Mouse (Mus musculus): ENCODE results near the gene Itpr3.

The Itpr3 gene

DNA sequence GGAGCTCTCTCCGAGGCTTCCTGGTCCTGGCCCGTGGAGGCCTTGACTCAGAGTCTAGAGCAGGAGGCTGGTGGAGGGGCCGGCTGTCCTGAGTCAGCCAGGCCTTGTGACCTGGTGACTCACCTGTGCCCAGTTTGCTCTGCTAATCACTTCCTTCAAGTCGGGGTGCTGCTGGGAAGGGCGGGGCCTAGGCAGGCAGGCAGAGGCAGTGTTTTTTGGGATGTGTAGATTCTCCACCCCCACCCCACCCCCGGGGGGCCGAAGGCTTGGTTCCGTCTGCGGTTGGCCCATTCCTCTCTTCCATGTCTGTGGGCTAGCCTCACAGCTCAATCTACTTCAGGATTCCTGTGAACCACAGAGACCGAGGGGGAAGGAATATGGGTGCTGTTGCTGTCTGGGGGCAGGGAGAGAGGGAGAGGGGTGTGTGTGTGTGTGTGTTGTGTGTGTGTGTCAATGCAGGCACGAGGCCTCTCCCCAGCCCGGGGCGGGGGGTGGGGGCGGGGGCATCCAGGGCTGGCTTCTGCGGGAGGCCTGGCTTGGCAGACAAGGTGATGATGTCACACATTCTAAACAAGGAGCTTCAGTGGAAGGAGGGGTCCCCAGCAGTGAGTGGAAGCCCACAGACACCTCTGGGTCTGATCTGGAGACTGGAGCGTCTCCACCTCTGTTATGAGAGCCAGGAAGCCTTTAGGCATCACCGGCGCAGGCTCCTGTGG lies 18.6 kb upstream of the Itpr3 start:
- no peak for DNase-seq (ENCODE audit: low read depth, low spot score)

DNA sequence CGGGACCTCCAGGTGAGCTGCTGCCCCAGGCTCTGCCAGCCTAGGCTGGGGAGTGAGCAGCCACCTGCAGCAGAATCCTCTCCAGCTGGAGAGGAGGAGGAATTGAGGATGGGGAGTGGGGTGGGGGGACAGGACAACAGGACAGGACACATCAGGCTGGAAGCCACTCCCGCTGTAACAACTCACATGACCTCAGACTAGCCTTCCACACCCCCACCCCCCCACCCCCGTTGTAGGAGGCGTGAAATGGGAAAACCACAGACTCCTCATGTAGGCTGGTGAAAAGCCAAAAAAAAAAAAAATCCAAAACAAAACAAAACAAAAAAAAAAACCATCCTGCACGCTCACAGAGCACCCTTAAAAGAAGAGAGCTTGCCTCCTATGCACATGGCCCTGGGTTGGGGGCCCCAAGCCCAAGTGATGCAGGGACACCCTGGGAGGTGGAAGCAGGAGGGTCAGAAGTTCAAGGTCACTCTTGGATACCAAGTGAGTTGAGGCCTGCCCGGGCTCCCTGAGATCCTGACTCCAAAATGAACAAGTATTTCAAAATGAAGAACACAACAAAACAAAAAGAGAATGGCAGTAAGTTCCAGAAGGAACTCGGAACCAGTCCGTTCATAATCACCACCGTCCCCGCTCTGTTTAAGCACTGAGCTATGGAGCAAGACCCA lies 17.5 kb upstream of the Itpr3 start:
- no peak for DNase-seq (ENCODE audit: low read depth, low spot score)

- DNase-seq (ENCODE audit: low read depth, low spot score) = peak; percentile 37
These were observed 16.6 kb upstream of the Itpr3 start for GRCm38 (mm10) chr17:27040304-27041045.

DNA sequence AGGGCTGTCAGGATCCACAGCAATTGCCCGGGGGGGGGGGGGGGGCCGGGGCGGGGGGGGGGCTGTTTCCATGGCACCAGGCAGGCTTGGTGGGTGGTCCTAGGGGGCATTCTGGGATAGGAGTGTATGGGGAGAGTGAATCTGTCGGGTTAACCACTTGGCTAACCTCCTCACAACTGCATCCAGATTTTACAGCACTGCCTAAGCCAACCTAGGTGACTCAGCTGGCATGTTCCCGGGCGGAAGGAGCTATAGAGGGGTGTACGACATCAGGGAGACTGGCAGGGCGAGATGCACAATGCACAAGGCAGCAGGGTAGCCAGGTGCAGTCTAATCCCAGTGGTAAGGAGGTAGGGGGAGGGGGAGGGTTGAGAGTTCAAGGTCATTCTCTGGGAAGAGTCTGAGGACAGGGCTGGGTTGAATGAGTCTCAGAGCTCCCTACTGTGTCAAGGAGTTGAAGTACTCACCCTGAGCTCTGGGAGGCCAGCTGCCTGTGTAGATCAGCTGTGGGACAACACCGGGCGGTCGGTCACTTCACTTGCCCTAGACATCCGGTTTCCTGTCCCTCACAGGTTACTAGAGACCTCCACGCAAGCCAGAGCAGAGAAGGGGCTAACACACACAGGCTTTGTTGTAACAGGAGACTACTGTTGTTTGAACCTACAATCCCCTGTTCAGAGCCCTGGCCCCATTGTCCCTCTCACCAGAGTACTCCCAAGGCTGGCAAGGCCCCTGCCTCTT lies 15.9 kb upstream of the Itpr3 start:
- DNase-seq (ENCODE audit: low read depth, low spot score) = no peak

- DNase-seq (ENCODE audit: low read depth, low spot score) = no peak
These were observed 15.4 kb upstream of the Itpr3 start for GRCm38 (mm10) chr17:27041787-27042055.

DNA sequence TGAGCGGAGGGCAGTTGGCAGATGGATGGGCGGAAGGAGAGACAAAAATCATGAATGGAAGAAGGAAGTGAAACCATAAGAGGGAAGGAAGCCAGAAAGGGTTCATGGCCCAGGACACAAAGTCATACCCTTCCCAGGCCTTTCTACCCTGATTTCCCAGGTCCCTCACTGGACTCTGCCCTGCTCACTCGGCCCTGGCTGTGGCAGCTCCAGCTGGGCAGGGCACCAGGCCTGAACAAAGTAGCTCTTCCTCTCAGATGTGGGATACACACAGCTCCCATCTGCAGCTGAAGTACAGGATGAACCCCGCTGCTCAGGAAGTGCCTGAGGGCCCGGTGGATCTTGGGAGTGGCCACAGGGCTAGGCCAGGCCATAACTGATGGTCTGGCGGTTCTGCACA lies 14.3 kb upstream of the Itpr3 start:
- DNase-seq (ENCODE audit: low read depth, low spot score) = no peak

DNA sequence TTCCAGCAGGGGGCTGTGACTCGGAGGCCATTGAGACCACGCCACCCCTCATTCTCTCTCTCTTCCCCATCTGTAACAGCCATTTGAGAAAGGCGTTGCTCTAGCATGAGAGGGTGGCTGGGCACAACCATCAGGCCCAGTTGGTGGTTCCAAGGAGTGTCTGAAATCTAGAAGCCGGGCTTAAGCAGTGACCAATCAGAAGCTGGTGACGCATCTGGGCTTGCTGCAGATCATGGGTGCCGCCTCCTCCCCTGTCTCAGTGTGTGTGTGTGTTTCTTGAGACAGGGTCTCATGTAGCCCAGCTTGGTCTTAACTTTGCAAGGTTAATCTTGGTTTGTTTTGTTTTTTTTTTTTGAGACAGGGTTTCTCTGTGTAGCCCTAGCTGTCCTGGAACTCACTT lies 11.9 kb upstream of the Itpr3 start:
- DNase-seq (ENCODE audit: low read depth, low spot score) = no peak

- DNase-seq (ENCODE audit: low read depth, low spot score) = peak; percentile 42
These were observed 9.2 kb upstream of the Itpr3 start for GRCm38 (mm10) chr17:27047762-27048444.

GRCm38 (mm10) chr17:27048445-27049239 lies 8.5 kb upstream of the Itpr3 start:
- DNase-seq (ENCODE audit: low read depth, low spot score) = no peak

GRCm38 (mm10) chr17:27050853-27051252 lies 6.3 kb upstream of the Itpr3 start:
- no peak for DNase-seq (ENCODE audit: low read depth, low spot score)

GRCm38 (mm10) chr17:27051514-27051913 lies 5.6 kb upstream of the Itpr3 start:
- peak; percentile 74 for DNase-seq (ENCODE audit: low read depth, low spot score)

DNA sequence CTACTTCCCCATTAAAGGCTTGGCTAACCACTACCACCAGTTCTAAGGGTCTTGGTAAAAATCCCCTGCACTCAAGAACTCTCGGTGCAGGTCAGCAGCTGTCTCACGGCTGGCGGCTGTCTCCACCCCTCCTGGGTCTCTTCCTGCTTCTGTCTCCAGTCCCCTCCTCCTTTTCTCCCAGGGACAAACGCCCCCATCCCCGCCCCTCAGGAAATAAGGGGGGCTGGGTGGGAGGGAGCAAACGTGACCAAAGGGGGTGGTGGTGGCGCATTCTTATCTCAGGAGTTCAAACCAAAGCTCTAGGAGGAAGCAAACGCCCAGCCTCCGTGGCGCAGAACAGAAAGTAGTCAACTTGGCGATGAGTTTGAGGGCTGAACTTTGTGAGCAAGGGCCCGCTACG lies 934 bp upstream of the Itpr3 start:
- DNase-seq (ENCODE audit: low read depth, low spot score) = peak; percentile 90

- DNase-seq (ENCODE audit: low read depth, low spot score) = peak; percentile 45
These were observed 482 bp downstream of the Itpr3 start for GRCm38 (mm10) chr17:27057517-27058055.

- no peak for DNase-seq (ENCODE audit: low read depth, low spot score)
These were observed 3.6 kb downstream of the Itpr3 start for GRCm38 (mm10) chr17:27060698-27061097.

- peak; percentile 33 for DNase-seq (ENCODE audit: low read depth, low spot score)
These were observed 4.6 kb downstream of the Itpr3 start for GRCm38 (mm10) chr17:27061727-27062126.

DNA sequence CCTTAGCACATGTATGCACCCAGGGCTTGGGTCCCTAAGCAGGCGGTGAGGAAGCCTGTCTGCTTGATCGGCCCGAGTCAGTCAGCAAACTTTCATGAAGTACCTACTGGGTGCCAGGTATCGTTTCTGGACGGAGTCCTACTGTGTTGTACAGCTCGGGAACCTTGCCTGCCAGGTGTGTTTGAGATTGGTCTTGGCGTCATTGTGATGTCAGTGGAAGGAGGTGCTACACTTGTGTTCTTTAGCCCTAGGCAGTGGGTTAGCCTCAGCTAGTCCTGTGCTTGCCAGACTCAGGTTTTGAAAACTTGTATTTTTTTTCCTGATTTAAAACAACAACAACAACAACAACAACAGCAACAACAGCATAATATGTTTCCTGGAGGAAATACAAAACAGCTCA lies 5.6 kb downstream of the Itpr3 start:
- DNase-seq (ENCODE audit: low read depth, low spot score) = no peak

- no peak for DNase-seq (ENCODE audit: low read depth, low spot score)
These were observed 6.6 kb downstream of the Itpr3 start for GRCm38 (mm10) chr17:27063717-27064116.

- DNase-seq (ENCODE audit: low read depth, low spot score) = no peak
These were observed 7.1 kb downstream of the Itpr3 start for GRCm38 (mm10) chr17:27064195-27064594.

DNA sequence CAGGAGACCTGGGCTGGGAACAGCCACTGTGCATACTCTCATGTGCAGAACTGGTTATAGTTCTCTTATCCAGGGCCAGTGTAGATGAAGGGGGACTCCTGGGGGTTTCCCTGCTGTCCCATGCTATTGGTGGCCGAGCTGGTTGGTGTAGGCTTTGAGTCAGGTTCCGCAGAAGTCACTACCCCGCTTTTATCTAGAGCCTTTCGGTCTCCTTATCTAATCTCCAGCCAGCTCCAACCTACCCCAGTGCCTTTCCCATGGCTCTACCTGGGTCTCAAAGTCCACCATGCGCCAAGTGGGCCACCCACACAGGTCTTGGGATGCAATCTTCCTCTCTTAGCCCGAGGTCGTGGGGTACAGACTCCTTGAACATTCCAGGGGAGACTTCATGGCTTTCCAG lies 9.0 kb downstream of the Itpr3 start:
- DNase-seq (ENCODE audit: low read depth, low spot score) = no peak

DNA sequence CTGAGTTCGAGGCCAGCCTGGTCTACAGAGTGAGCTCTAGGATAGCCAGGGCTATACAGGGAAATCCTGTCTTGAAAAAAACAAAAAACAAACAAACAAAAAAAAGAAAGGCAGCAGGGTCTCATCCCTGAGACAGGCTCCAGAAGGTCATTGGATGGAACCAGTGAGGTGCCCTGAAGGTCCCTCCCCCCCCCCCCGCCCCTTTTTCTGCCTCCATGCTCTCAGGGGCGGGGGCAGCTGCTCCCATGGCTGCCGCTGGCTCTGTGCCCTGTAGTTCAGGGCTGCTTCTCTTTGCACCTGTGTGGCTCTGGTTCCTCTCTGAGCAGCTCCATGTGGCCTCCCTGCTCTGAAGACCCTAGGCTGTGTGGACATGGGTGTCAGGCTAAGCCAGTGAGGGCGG lies 12.0 kb downstream of the Itpr3 start:
- DNase-seq (ENCODE audit: low read depth, low spot score) = no peak

DNA sequence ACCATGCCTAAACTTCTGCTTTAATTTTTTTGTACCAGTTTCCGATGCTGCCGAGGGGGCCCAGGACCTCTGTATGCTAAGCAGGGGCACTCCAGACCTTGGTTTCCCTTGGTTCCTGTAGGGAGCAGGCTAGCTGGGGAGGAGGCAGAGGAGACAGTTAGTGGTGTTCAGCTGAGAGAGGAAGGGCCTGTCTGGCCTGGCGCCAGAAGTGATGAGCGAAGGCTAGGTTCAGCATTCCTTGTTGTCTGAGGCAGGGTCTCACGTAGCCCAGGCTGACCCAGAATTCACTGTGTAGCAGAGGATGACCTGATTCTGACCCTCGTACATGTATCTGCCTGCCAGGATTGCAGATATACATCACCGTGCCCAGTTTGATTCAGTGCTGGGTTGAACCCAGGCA lies 13.8 kb downstream of the Itpr3 start:
- no peak for DNase-seq (ENCODE audit: low read depth, low spot score)
